Mouse (Mus musculus) kidney, adult 9 months (tissue): Measurements from ENCODE around the gene Dlx2.
A peak's percentile ranks its signal among the peaks of the same experiment; 100 is the strongest.

Experiments
- DNase-seq: peaks from one replicate; pipeline ENCODE4 v3.0.0; 2022

Gene Dlx2

DNA sequence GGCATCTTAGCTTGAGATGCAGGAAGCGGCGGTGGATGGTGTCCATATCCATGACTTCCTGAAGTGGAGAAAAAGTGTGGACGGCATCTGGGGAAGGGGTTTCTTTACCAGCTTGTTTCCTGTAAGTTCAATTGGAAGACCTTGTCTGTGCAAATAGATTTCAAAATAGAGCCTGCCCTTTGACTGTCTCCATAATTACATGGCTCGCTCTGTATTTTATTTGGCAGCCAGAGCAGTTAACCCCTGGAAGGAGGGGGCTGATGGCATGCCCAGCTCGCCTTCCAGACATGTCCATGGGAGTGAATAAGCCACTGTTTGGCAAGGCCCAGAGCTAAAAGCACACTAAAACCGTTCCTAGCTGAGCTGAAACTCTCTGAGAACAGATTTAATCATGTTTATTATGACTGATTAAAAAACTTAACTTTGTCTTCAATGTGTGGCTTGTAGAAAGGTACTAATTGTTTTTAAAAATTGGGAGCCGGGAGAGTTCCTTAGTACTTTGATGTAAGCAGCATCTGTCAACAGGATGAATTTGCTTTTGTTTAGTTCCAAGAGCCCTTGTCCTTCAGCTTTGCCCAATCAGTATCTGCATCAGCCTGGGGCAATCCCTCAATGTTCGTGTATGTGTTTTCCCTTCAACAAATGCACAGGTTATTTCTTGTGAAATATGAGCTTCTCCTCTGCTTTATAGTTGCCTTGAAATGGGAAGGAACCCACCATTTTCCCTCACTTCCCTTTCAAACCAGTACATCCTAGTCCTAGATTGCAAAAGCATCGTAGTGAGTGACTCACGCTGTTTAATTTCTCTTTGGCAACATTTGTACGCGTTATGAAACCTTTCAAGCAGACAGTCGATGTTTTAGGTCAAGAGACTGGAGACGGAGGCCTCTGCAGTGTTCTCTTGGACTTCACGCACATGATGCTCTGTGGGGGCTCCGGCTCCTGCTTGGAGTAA is 47.0 kb downstream of the Dlx2 start:
- DNase-seq, result peak; percentile 3

DNA sequence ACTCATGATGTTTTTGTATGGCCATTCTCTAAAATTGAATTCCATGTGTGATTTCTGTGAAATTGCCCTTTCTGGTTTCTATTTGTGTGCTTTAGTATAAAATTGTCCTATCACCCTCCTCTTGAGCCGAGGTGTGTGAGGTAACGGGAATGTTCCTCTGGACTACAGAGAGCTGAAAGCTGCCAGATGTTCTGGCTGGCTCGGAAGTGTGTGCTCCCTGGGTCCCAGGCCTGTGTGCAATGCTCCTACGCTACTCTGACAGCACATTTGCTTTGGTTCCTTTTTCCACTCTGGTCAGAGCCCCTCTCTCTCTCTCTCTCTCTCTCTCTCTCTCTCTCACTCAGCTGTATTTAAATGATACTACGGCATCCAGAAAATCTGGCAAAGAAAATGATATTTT is 49.4 kb downstream of the Dlx2 start:
- DNase-seq, result no peak

DNA sequence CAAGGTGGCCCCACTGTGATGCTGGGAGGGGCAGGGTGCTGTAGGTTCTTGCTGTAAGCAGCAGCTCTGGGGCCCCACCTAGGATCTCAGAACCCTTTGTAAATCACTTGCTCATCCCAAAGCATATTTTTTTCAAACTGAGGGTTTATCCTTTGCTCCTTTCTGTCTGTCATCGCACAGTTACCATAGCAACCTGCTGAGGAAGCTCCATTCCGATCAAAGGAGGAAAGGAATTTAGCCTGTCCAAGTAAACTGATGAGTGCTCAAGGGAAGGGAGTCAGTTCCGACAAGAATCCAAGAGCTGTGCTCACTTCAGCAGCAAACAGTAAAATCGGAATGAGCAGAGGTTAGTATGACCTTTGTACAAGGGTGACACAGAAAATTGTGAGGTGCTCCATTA is 51.6 kb downstream of the Dlx2 start:
- no peak for DNase-seq

DNA sequence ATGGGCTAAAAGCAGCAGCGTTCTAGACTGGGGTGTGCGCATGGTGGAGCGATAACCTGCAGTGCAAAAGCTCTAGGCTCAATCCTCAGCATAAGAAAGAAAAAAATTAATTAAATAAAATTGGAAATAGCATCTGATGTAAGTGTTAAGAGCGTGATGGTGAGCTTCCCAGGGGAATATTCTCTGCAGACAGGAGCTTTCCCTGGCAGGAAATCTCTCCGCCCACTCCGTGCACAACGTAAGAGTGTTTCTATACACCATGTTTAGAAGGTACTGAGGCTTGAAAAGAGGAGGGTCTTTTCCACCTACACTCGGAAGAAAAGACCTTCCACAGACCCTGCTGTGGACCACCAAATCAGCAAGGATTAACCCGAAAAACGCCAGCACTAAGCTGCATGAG is 52.1 kb downstream of the Dlx2 start:
- DNase-seq, result no peak
